Mouse (Mus musculus) heart, adult 2 months (tissue): Measurements from ENCODE around the gene Nfkbil1.

Experiments
- CTCF ChIP-seq: fragments of 200-600 bp; IDR thresholded peaks from 2 replicates; pipeline ENCODE4 v1.8.1; 2022; ENCODE audit warnings: antibody characterized with exemption, mild to moderate bottlenecking, moderate library complexity
- EP300 ChIP-seq: fragments of 200-500 bp; IDR thresholded peaks from 2 replicates; pipeline ENCODE4 v1.6.1; 2011; ENCODE audit warnings: low read depth, low read length, control low read depth; ENCODE audit not compliant: insufficient read depth
- POLR2A ChIP-seq: fragments of 200-500 bp; IDR thresholded peaks from 2 replicates; pipeline ENCODE4 v1.6.1; 2011; ENCODE audit warnings: mild to moderate bottlenecking, low read depth, low read length, control low read depth; ENCODE audit not compliant: insufficient read depth

GRCm38 (mm10) chr17:35172445-35173234 lies 63.0 kb downstream of the Nfkbil1 start:
- TF ChIP-seq CTCF = no peak
- TF ChIP-seq POLR2A = peak; percentile 49; the same call in 1 of the 2 replicates
- TF ChIP-seq EP300 = no peak
